Mouse (Mus musculus): ENCODE data around the gene Ly6f. TPM values are rescaled to one million over a fixed set of nuclear protein-coding genes. Genes with fewer than 3 reads are reported as not detected.

The Ly6f gene
- polyA plus RNA-seq, 1 experiment from 2014 or later: not detected

DNA sequence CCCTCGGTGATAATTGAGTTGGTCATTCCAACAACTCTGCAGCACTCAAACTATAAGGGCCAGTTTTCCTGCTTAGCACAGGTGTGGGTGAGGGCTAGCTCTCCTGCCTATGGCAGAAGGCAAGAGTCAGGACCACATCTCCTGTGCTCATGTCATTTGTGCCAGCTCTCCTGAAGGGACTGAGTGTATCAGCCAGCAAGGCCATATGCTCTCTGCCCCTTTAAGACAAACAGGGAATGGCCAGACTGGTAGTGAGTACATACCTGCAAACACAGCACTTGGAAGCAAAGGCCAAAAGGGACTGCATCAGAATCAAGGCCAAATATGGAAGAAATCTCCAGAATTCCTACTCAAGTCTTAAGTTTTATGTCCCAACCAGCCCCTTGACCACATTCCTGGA lies 41.7 kb downstream of the Ly6f start:
- Histone ChIP-seq H3K27me3 (replicated peaks; ENCODE audit: control insufficient read depth, insufficient read depth, low read length) (no peaks in the 10 kb centered on the region), H3K9ac (replicated peaks; ENCODE audit: low read depth, low read length) (no peak overlapping the region), H3K4me3 (replicated peaks; ENCODE audit: low read length) (no peak overlapping the region), H3K36me3 (ENCODE audit: control insufficient read depth, insufficient read depth) (no peaks in the 10 kb centered on the region), H3K9me3 (ENCODE audit: control insufficient read depth, low read length) (no peaks in the 10 kb centered on the region), H3K27ac (ENCODE audit: low read length) (no peak overlapping the region), H3K4me2 (ENCODE audit: low read length) (no peak overlapping the region), H3K4me1 (replicated peaks; ENCODE audit: control insufficient read depth, insufficient read depth, low read length) (no peaks in the 10 kb centered on the region)
- ATAC-seq: no peak
- WGBS: 88% methylated on average over 1 of the region's 1 CpGs

DNA sequence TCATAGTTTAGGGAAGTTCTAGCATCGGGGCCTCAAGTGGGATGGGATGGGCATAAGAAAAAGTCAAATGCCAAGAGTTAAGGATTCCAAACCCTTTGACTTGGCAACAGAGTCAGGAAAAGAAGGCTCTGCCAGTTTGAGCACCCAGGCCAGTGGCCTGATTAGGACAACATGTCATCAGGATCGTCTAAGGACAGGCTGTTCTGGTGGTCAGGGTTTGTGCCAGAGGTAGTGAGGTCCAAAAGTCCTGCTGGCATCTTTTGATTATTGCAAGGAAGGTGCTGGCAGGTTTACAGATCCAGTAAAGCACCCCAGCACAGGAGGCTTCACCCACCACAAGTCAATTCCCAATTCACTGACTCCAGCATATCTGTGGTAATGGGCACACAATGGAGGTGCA lies 46.2 kb downstream of the Ly6f start:
- no peak for ATAC-seq
- 86% methylated on average over 2 of the region's 2 CpGs for WGBS
- H3K27me3 ChIP-seq (replicated peaks; ENCODE audit: control insufficient read depth, insufficient read depth, low read length): no peaks in the 10 kb centered on the region
- H3K9me3 ChIP-seq (ENCODE audit: control insufficient read depth, low read length): no peaks in the 10 kb centered on the region
- no peak overlapping the region for H3K27ac ChIP-seq (ENCODE audit: low read length)
- H3K36me3 ChIP-seq (ENCODE audit: control insufficient read depth, insufficient read depth): no peaks in the 10 kb centered on the region
- no peak overlapping the region for H3K4me3 ChIP-seq (replicated peaks; ENCODE audit: low read length)
- H3K4me1 ChIP-seq (replicated peaks; ENCODE audit: control insufficient read depth, insufficient read depth, low read length): no peaks in the 10 kb centered on the region
- H3K9ac ChIP-seq (replicated peaks; ENCODE audit: low read depth, low read length): no peak overlapping the region
- H3K4me2 ChIP-seq (ENCODE audit: low read length): no peak overlapping the region

DNA sequence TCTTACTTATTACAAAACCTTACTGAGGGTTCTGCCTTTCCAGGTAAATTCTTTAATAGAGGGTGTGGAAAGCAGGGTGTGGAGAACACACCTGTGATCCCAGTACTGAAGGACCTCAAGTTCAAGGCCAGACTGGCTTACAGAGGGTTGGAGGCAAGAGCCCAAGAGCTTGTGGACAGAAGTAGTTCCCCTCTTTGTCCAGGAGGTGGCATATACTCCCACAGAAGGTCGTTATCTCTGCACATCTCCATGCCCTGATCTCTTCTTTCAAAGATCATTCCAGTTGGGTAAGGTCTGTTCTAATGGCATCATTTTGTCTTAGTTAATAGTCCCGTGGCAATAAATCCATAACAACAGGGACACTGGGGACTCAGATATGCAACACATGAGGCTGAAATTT lies 49.0 kb downstream of the Ly6f start:
- no peak overlapping the region for H3K4me2 ChIP-seq (ENCODE audit: low read length)
- no peak overlapping the region for H3K27ac ChIP-seq (ENCODE audit: low read length)
- no peaks in the 10 kb centered on the region for H3K36me3 ChIP-seq (ENCODE audit: control insufficient read depth, insufficient read depth)
- no peaks in the 10 kb centered on the region for H3K27me3 ChIP-seq (replicated peaks; ENCODE audit: control insufficient read depth, insufficient read depth, low read length)
- WGBS: 62% methylated on average over 2 of the region's 2 CpGs
- H3K4me1 ChIP-seq (replicated peaks; ENCODE audit: control insufficient read depth, insufficient read depth, low read length): no peaks in the 10 kb centered on the region
- no peak for ATAC-seq
- no peak overlapping the region for H3K9ac ChIP-seq (replicated peaks; ENCODE audit: low read depth, low read length)
- no peaks in the 10 kb centered on the region for H3K9me3 ChIP-seq (ENCODE audit: control insufficient read depth, low read length)
- no peak overlapping the region for H3K4me3 ChIP-seq (replicated peaks; ENCODE audit: low read length)

DNA sequence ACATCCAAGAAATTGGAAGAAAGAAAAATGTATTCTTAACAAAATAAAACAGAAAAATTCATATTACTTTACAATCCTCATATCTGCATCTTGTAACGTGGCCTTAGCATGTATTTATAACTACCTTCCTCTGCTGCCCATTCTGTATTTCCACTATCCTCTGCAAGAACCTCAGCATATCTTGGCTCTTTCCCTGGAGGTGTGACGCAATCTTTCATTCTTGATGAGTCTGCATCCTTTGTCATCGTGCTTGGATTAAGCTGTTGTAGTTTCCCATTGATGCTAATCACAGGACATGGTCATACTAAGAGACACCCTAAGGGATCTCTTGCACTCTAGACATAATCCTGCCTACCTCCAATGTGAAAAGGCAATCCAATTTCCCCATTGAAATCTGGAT lies 50.4 kb downstream of the Ly6f start:
- no peaks in the 10 kb centered on the region for H3K4me1 ChIP-seq (replicated peaks; ENCODE audit: control insufficient read depth, insufficient read depth, low read length)
- H3K4me3 ChIP-seq (replicated peaks; ENCODE audit: low read length): no peak overlapping the region
- H3K27me3 ChIP-seq (replicated peaks; ENCODE audit: control insufficient read depth, insufficient read depth, low read length): no peaks in the 10 kb centered on the region
- ATAC-seq: no peak
- H3K4me2 ChIP-seq (ENCODE audit: low read length): no peak overlapping the region
- WGBS: 86% methylated on average over 3 of the region's 3 CpGs
- H3K9me3 ChIP-seq (ENCODE audit: control insufficient read depth, low read length): no peaks in the 10 kb centered on the region
- no peak overlapping the region for H3K9ac ChIP-seq (replicated peaks; ENCODE audit: low read depth, low read length)
- H3K36me3 ChIP-seq (ENCODE audit: control insufficient read depth, insufficient read depth): no peaks in the 10 kb centered on the region
- H3K27ac ChIP-seq (ENCODE audit: low read length): no peak overlapping the region

GRCm38 (mm10) chr15:75320104-75320503 lies 51.9 kb downstream of the Ly6f start:
- Histone ChIP-seq H3K27me3 (replicated peaks; ENCODE audit: control insufficient read depth, insufficient read depth, low read length) (no peaks in the 10 kb centered on the region), H3K27ac (ENCODE audit: low read length) (no peak overlapping the region), H3K36me3 (ENCODE audit: control insufficient read depth, insufficient read depth) (no peaks in the 10 kb centered on the region), H3K4me3 (replicated peaks; ENCODE audit: low read length) (no peak overlapping the region), H3K9ac (replicated peaks; ENCODE audit: low read depth, low read length) (no peak overlapping the region), H3K4me1 (replicated peaks; ENCODE audit: control insufficient read depth, insufficient read depth, low read length) (no peaks in the 10 kb centered on the region), H3K4me2 (ENCODE audit: low read length) (no peak overlapping the region), H3K9me3 (ENCODE audit: control insufficient read depth, low read length) (no peaks in the 10 kb centered on the region)
- WGBS: 90% methylated on average over 3 of the region's 3 CpGs
- ATAC-seq: no peak

Other genes with a start within 250 kb of the Ly6f start
- gene Ly6c1, start 219.6 kb upstream of the Ly6f start, polyA plus RNA-seq (2015; fragmentation: Nextera tagmentation; extraction: Ambion mirVana): 5.0 and 5.8 TPM in 2 replicates
- gene Ly6c2, start 156.5 kb upstream of the Ly6f start, polyA plus RNA-seq (2015; fragmentation: Nextera tagmentation; extraction: Ambion mirVana): 0.44 TPM in 1 of 2 replicates, not detected in the other
- not detected in 2 replicates for gene Ly6g, start 113.2 kb upstream of the Ly6f start, polyA plus RNA-seq (2015; fragmentation: Nextera tagmentation; extraction: Ambion mirVana)
- not detected in 2 replicates for gene BC025446, start 52.0 kb upstream of the Ly6f start, polyA plus RNA-seq (2015; fragmentation: Nextera tagmentation; extraction: Ambion mirVana)